Mouse (Mus musculus) thymus, adult 2 months (tissue): Measurements from ENCODE around the gene Maml2. TPM values are rescaled to one million over a fixed set of nuclear protein-coding genes. Genes with fewer than 3 reads are reported as not detected.

Experiments used
- DNase-seq: peaks from one replicate; pipeline ENCODE4 v3.0.0; 2021
- H3K27ac ChIP-seq: fragments of 200-500 bp; 2 replicates; pipeline ENCODE4 v1.5.1; 2012; ENCODE audit warnings: low read length, control low read depth; ENCODE audit not compliant: control insufficient read depth, insufficient read depth
- H3K27me3 ChIP-seq: fragments of 200-500 bp; 2 replicates; pipeline ENCODE4 v1.6.1; 2012; ENCODE audit warnings: mild to moderate bottlenecking, low read length, moderate library complexity, mixed read lengths; ENCODE audit not compliant: control insufficient read depth, insufficient read depth
- H3K36me3 ChIP-seq: fragments of 200-500 bp; 2 replicates; pipeline ENCODE4 v1.6.1; 2012; ENCODE audit warnings: mild to moderate bottlenecking, low read length, moderate library complexity; ENCODE audit not compliant: control insufficient read depth, insufficient read depth
- H3K4me1 ChIP-seq: fragments of 200-500 bp; replicated peaks from 2 replicates; pipeline ENCODE4 v1.6.1; 2012; ENCODE audit warnings: low read length; ENCODE audit not compliant: control insufficient read depth, insufficient read depth
- H3K4me3 ChIP-seq: fragments of 200-500 bp; 2 replicates; pipeline ENCODE4 v1.5.1; 2012; ENCODE audit warnings: mild to moderate bottlenecking, low read length, control low read depth, moderate library complexity; ENCODE audit not compliant: control insufficient read depth, insufficient read depth
- CTCF ChIP-seq: fragments of 200-500 bp; IDR thresholded peaks from 2 replicates; pipeline ENCODE4 v1.5.1; 2012; ENCODE audit warnings: mild to moderate bottlenecking, control low read depth, low read length, moderate library complexity, borderline replicate concordance; ENCODE audit not compliant: control insufficient read depth, poor library complexity, insufficient read depth; ENCODE audit errors: extremely low read depth
- POLR2A ChIP-seq: fragments of 200-500 bp; IDR thresholded peaks from 2 replicates; pipeline ENCODE4 v1.6.1; 2012; ENCODE audit warnings: mild to moderate bottlenecking, low read length, control low read depth, moderate library complexity; ENCODE audit not compliant: control insufficient read depth, poor library complexity, insufficient read depth; ENCODE audit errors: extremely low read depth
- WGBS: fragments of 180-500 bp; shearing (Covaris S2); methylation state at CpG from one replicate; pipeline ENCODE4 v1.1.7; 2018; 5-methylcytosine and 5-hydroxymethylcytosine counted together
- polyA plus RNA-seq: library from polyadenylated mRNA; depleted of rRNA; stranded (reverse); fragments of >200 nt; gene quantifications from 2 replicates; pipeline ENCODE4 v1.2.3, GENCODE M21; 2012

Gene Maml2
- polyA plus RNA-seq, 1 experiment = 12.9 TPM

DNA sequence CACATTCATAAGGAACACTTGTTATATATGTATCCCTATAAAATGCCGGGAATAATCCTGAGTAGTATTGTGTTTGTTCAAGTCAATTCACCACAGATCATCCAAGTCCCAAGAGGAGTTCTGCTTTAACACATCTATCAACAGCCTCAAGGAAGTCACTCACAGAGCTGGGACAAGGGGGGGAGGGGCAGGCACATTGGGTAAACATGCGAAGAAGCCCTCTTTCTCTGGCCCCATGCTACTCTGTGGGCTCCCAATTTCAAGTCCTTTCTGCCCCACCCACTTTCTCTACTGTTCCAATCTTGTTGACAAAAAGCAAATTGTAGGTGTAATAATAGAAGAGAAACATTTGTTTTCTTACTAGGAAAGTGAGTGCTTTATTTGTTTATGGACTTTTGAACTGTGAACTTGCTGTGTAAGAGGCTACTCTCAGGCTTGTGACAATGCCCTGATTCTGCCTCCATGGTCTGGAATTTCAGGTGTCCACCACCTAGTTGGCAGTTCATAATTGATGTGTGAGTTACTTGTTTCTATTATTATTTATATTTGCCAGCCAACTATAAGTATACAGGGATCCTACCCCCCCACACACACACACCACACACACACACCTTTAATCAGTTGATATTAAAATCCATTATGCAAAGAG lies 131.8 kb downstream of the Maml2 start:
- peaks cover 9% of the 10 kb centered on the region for H3K4me1 ChIP-seq
- no peak for DNase-seq
- H3K27ac ChIP-seq = no peak overlapping the region
- no peaks in the 10 kb centered on the region for H3K27me3 ChIP-seq
- 81% methylated on average over 2 of the region's 2 CpGs for WGBS
- no peaks in the 10 kb centered on the region for H3K36me3 ChIP-seq
- no peak for TF ChIP-seq CTCF
- TF ChIP-seq POLR2A = no peak
- no peak overlapping the region for H3K4me3 ChIP-seq

DNA sequence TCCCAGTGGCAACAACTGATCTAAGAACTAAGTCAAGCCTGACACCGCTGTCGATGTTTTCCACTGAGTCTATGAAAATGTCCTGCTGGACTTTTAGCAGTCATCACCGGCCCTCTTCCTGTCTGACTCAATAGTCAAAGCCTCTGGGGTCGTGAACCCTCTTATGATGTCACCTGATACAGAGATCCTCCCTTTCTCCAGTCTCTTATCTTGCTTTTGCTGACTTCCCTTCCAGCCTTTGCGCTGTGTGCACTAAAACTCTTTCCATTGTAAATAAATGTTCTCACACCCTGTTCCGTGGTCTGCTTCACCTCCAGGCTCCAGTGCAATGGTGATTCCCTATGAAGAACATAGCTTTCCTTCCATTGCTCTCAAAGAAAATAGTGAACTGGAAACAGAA lies 132.5 kb downstream of the Maml2 start:
- Histone ChIP-seq H3K4me3 (no peak overlapping the region), H3K36me3 (no peaks in the 10 kb centered on the region), H3K27ac (no peak overlapping the region), H3K27me3 (no peaks in the 10 kb centered on the region), H3K4me1 (peaks cover 5% of the 10 kb centered on the region)
- DNase-seq = no peak
- no peak for TF ChIP-seq POLR2A
- no peak for TF ChIP-seq CTCF
- WGBS = 84% methylated on average over 6 of the region's 6 CpGs

DNA sequence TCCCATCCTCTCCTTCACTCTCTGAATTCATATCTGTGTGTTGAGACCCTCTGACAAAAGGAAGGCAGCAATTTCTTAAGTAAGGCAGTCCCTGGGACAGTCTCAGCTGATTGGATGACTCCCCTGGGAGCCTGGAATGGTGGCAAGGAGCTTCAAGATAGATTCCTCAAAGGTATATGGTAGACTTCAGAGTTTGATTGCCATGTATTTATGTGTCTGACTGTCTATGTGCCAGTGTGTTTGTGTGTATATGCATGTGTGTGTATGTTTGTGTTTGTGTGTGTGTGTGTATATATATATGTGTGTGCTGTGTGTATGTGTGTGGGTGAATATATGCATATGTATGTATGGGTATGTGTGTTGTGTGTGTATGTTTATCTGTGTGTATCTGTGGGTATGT lies 133.0 kb downstream of the Maml2 start:
- no peak overlapping the region for H3K4me3 ChIP-seq
- H3K27ac ChIP-seq = no peak overlapping the region
- H3K27me3 ChIP-seq = no peaks in the 10 kb centered on the region
- no peak for DNase-seq
- 0 out of 2 replicates have a peak, but pooled peaks cover 2% of the 10 kb centered on the region for H3K4me1 ChIP-seq
- no peaks in the 10 kb centered on the region for H3K36me3 ChIP-seq
- TF ChIP-seq CTCF = no peak
- TF ChIP-seq POLR2A = no peak

DNA sequence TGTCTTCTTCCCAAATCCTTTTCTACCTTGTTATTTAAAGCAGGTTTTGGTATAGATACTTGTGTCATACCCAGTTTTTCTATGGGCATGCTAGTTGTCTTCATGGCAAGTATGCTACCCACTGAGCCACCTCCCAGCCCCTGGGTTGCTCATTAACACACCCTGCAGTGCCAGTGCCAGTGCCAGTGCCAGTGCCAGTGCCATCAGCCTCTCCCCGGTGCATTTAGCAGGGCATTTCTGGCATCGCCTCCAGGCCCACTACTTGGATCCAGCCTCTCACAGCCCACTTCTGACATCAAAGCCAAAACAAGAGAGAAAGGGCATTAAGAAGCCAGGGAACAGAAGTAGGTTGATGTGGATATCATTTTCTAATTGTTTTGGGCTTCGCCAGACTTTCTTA lies 133.9 kb downstream of the Maml2 start:
- TF ChIP-seq POLR2A (no peak), CTCF (no peak)
- WGBS = 98% methylated on average over 3 of the region's 3 CpGs
- Histone ChIP-seq H3K27me3 (no peaks in the 10 kb centered on the region), H3K27ac (no peak overlapping the region), H3K4me1 (0 out of 2 replicates have a peak, but pooled peaks cover 2% of the 10 kb centered on the region), H3K4me3 (no peak overlapping the region), H3K36me3 (no peaks in the 10 kb centered on the region)
- DNase-seq = no peak

DNA sequence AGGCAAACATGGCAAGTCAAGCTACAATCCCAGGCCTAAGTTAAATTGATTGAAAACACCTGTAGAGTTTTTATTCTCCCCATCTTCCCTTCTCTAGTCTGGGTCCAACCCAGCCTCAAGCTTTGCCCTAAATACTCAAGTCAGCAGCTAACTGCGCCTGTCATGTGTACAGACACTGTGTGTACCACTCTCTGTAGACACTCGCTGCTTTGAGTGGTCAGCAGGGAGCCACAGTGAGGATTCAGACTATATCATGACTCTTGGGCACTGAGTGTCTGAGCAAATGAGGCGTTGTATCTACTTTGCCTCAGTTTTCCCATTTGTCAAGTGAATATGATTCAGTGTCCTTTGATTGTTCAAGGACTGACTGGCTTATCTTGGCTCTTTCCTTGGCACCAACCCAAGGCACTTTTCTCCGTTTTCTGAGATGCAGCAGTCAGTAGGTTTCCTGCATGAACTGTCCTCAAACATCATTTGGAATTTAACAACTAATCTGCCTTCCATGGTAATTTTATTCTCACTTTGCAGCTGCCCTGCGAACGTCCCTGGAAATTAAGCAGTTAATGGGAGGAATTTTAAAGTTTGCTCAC lies 135.8 kb downstream of the Maml2 start:
- 96% methylated on average over 6 of the region's 6 CpGs for WGBS
- TF ChIP-seq POLR2A (no peak), CTCF (no peak)

DNA sequence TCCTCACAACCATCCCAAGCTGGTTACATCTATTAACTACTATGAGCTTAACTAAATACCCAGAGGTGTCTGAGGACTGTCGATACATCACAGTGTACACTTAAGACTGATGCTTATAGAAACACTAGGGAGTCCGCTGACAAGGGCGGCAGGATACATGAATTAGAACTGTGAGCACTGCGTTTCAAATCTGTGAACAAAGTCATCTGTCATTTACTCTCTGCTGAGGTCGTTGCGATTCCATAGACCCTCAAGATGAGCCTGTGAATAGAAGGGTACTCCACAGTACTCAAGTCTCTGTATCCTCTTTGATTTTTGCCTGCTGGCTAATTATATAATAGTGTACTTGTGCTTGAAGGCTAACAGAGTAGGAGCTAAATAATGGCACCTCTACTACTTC lies 143.2 kb downstream of the Maml2 start:
- DNase-seq = no peak
- Histone ChIP-seq H3K27me3 (no peaks in the 10 kb centered on the region), H3K4me1 (peaks cover 6% of the 10 kb centered on the region), H3K36me3 (no peaks in the 10 kb centered on the region), H3K27ac (no peak overlapping the region), H3K4me3 (no peak overlapping the region)
- WGBS = 96% methylated on average over 6 of the region's 6 CpGs
- no peak for TF ChIP-seq CTCF
- TF ChIP-seq POLR2A = no peak

More for the DNA sequence above, 135.8 kb downstream of the Maml2 start:
- no peak overlapping the region for H3K27ac ChIP-seq
- H3K36me3 ChIP-seq = no peaks in the 10 kb centered on the region
- DNase-seq = no peak
- 0 out of 2 replicates have a peak, but pooled peaks cover 2% of the 10 kb centered on the region for H3K4me1 ChIP-seq
- H3K4me3 ChIP-seq = no peak overlapping the region
- H3K27me3 ChIP-seq = no peaks in the 10 kb centered on the region
